Mouse (Mus musculus) gastrocnemius, postnatal 36 days (tissue): ENCODE measurements around the gene Psmd14. TPM values are rescaled to one million over a fixed set of nuclear protein-coding genes. Genes with fewer than 3 reads are reported as not detected.

ENCODE experiments used
- DNase-seq, 2 experiments: peaks; one replicate each; pipeline ENCODE4 v3.0.0; 2022
- intact Hi-C: fragments of 180-260 bp; cut with DNase I; formaldehyde crosslinking; loops from one replicate; pipeline ENCODE4 v1.15.1; 2025
- microRNA-seq, 2 experiments: library from miRNA; unstranded; fragments of <30 nt; microRNA quantifications; one replicate each; pipeline ENCODE4 v1.2.0; 2021
- total RNA-seq, 2 experiments: library from RNA; stranded (reverse); gene quantifications; 2 replicates each; pipeline ENCODE4 v1.2.3; 2021

The Psmd14 gene
- total RNA-seq, 2 experiments from 2014 or later = 49.4 to 58.7 TPM

- intact Hi-C loops = loop anchor here (10.0 kb wide), 1 partner anchor 146 kb away; no protein-coding TSS in a partner anchor
- DNase-seq = no peak
Measured at GRCm38 (mm10) chr2:61811163-61811506, 99.6 kb downstream of the Psmd14 start.

GRCm38 (mm10) chr2:61811507-61812421, 100.3 kb downstream of the Psmd14 start:
- peak in 1 of 2 experiments; percentile 35 for DNase-seq
- intact Hi-C loops = loop anchor here (10.0 kb wide), 1 partner anchor 147 kb away; no protein-coding TSS in a partner anchor

- no peak for DNase-seq
- intact Hi-C loops = loop anchor here (10.0 kb wide), 1 partner anchor 148 kb away; no protein-coding TSS in a partner anchor
Measured at GRCm38 (mm10) chr2:61812536-61812935, 101.0 kb downstream of the Psmd14 start.

- DNase-seq = no peak
- intact Hi-C loops = loop anchor here (10.0 kb wide), 1 partner anchor 148 kb away; no protein-coding TSS in a partner anchor
Measured at GRCm38 (mm10) chr2:61813106-61813505, 101.6 kb downstream of the Psmd14 start.

- intact Hi-C loops = loop anchor here (10.0 kb wide), 1 partner anchor 149 kb away; no protein-coding TSS in a partner anchor
- DNase-seq = no peak
Measured at GRCm38 (mm10) chr2:61813521-61813920, 102.0 kb downstream of the Psmd14 start.

GRCm38 (mm10) chr2:61814548-61815473, 103.3 kb downstream of the Psmd14 start:
- DNase-seq = no peak

GRCm38 (mm10) chr2:61815583-61816313, 104.3 kb downstream of the Psmd14 start:
- intact Hi-C loops = loop anchor here (10.0 kb wide), 1 partner anchor 151 kb away; no protein-coding TSS in a partner anchor
- DNase-seq = no peak

More at GRCm38 (mm10) chr2:61814548-61815473, 103.3 kb downstream of the Psmd14 start:
- intact Hi-C loops = loop anchor here (10.0 kb wide), 1 partner anchor 150 kb away; no protein-coding TSS in a partner anchor

- no peak for DNase-seq
- intact Hi-C loops = loop anchor here (10.0 kb wide), 1 partner anchor 153 kb away; no protein-coding TSS in a partner anchor
Measured at GRCm38 (mm10) chr2:61818197-61818596, 106.7 kb downstream of the Psmd14 start.

- DNase-seq = no peak
- intact Hi-C loops = no loop called here
Measured at GRCm38 (mm10) chr2:61820203-61820602, 108.7 kb downstream of the Psmd14 start.

- intact Hi-C loops = no loop called here
Measured at GRCm38 (mm10) chr2:61823426-61824140, 112.1 kb downstream of the Psmd14 start.

GRCm38 (mm10) chr2:61837243-61837806, 125.8 kb downstream of the Psmd14 start:
- no peak for DNase-seq
- intact Hi-C loops = no loop called here

More at GRCm38 (mm10) chr2:61823426-61824140, 112.1 kb downstream of the Psmd14 start:
- no peak for DNase-seq

Small RNA genes within 50 kb of the gene (microRNA-seq; reads per million reads assigned to microRNA genes)
- gene Gm22403 = 0 reads per million in 2 experiments

Other genes with a start within 250 kb of the Psmd14 start
- 10 to 100 TPM; 12.8 to 19.3 TPM for gene Tank, start 133.1 kb upstream of the Psmd14 start, total RNA-seq
- gene Tbr1, start 91.2 kb downstream of the Psmd14 start, total RNA-seq = not detected